Mouse (Mus musculus): Measurements from ENCODE around the gene Jun. TPM values are rescaled to one million over a fixed set of nuclear protein-coding genes. Genes with fewer than 3 reads are reported as not detected.

Jun gene
- polyA plus RNA-seq, 1 experiment from 2014 or later, result 7.6 TPM

- H3K27me3 ChIP-seq, result no peaks in the 10 kb centered on the region; the same call in 1 of the 2 replicates
- no peak overlapping the region for H3K27ac ChIP-seq (replicated peaks)
- H3K36me3 ChIP-seq (replicated peaks), result no peaks in the 10 kb centered on the region
- no peak overlapping the region for H3K4me2 ChIP-seq
- ATAC-seq (ENCODE audit: insufficient read depth), result no peak
- H3K4me3 ChIP-seq (replicated peaks), result no peak overlapping the region
- 55% methylated on average over 10 of the region's 10 CpGs for WGBS (ENCODE audit: insufficient replicate concordance)
- H3K4me1 ChIP-seq (replicated peaks), result peaks cover 10% of the 10 kb centered on the region; the same call in 1 of the 2 replicates
- H3K9ac ChIP-seq, result no peak overlapping the region
- H3K9me3 ChIP-seq (replicated peaks), result no peaks in the 10 kb centered on the region
These were observed 21.3 kb upstream of the Jun start for GRCm38 (mm10) chr4:95073214-95073750.

GRCm38 (mm10) chr4:95070407-95070806 is 18.4 kb upstream of the Jun start:
- WGBS (ENCODE audit: insufficient replicate concordance), result 34% methylated on average over 5 of the region's 5 CpGs
- no peak for ATAC-seq (ENCODE audit: insufficient read depth)
- Histone ChIP-seq H3K27ac (replicated peaks) (no peak overlapping the region), H3K27me3 (no peaks in the 10 kb centered on the region), H3K36me3 (replicated peaks) (no peaks in the 10 kb centered on the region), H3K9me3 (replicated peaks) (no peaks in the 10 kb centered on the region), H3K4me2 (no peak overlapping the region), H3K4me3 (replicated peaks) (no peak overlapping the region), H3K4me1 (replicated peaks) (0 out of 2 replicates have a peak, but pooled peaks cover 2% of the 10 kb centered on the region), H3K9ac (no peak overlapping the region)

GRCm38 (mm10) chr4:95068045-95068948 is 16.3 kb upstream of the Jun start:
- H3K27me3 ChIP-seq, result no peaks in the 10 kb centered on the region
- H3K4me1 ChIP-seq (replicated peaks), result no peaks in the 10 kb centered on the region
- H3K9ac ChIP-seq, result no peak overlapping the region
- no peak for ATAC-seq (ENCODE audit: insufficient read depth)
- WGBS (ENCODE audit: insufficient replicate concordance), result 59% methylated on average over 8 of the region's 8 CpGs
- H3K4me3 ChIP-seq (replicated peaks), result no peak overlapping the region
- H3K36me3 ChIP-seq (replicated peaks), result no peaks in the 10 kb centered on the region
- no peak overlapping the region for H3K27ac ChIP-seq (replicated peaks)
- no peaks in the 10 kb centered on the region for H3K9me3 ChIP-seq (replicated peaks)
- H3K4me2 ChIP-seq, result no peak overlapping the region

- H3K4me3 ChIP-seq (replicated peaks), result no peak overlapping the region
- H3K36me3 ChIP-seq (replicated peaks), result no peaks in the 10 kb centered on the region
- H3K9ac ChIP-seq, result no peak overlapping the region
- H3K4me2 ChIP-seq, result no peak overlapping the region
- ATAC-seq (ENCODE audit: insufficient read depth), result no peak
- no peak overlapping the region for H3K27ac ChIP-seq (replicated peaks)
- H3K4me1 ChIP-seq (replicated peaks), result no peaks in the 10 kb centered on the region
- H3K9me3 ChIP-seq (replicated peaks), result no peaks in the 10 kb centered on the region
- 62% methylated on average over 2 of the region's 2 CpGs for WGBS (ENCODE audit: insufficient replicate concordance)
- no peaks in the 10 kb centered on the region for H3K27me3 ChIP-seq
These were observed 11.7 kb upstream of the Jun start for GRCm38 (mm10) chr4:95063609-95064210.

- Histone ChIP-seq H3K9ac (no peak overlapping the region), H3K4me1 (replicated peaks) (no peaks in the 10 kb centered on the region), H3K4me2 (no peak overlapping the region), H3K27me3 (no peaks in the 10 kb centered on the region), H3K9me3 (replicated peaks) (no peaks in the 10 kb centered on the region), H3K36me3 (replicated peaks) (no peaks in the 10 kb centered on the region), H3K27ac (replicated peaks) (no peak overlapping the region), H3K4me3 (replicated peaks) (no peak overlapping the region)
- no peak for ATAC-seq (ENCODE audit: insufficient read depth)
- WGBS (ENCODE audit: insufficient replicate concordance), result 52% methylated on average over 9 of the region's 9 CpGs
These were observed 10.9 kb upstream of the Jun start for GRCm38 (mm10) chr4:95062873-95063272.

GRCm38 (mm10) chr4:95057264-95057663 is 5.2 kb upstream of the Jun start:
- 59% methylated on average over 4 of the region's 4 CpGs for WGBS (ENCODE audit: insufficient replicate concordance)

GRCm38 (mm10) chr4:95055276-95055675 is 3.3 kb upstream of the Jun start:
- no peak overlapping the region for H3K27ac ChIP-seq (replicated peaks)
- H3K36me3 ChIP-seq (replicated peaks), result no peaks in the 10 kb centered on the region
- ATAC-seq (ENCODE audit: insufficient read depth), result no peak
- H3K4me2 ChIP-seq, result no peak overlapping the region
- peaks cover 52% of the 10 kb centered on the region for H3K27me3 ChIP-seq
- H3K9me3 ChIP-seq (replicated peaks), result no peaks in the 10 kb centered on the region
- no peak overlapping the region for H3K9ac ChIP-seq
- peaks cover 22% of the 10 kb centered on the region for H3K4me1 ChIP-seq (replicated peaks)
- H3K4me3 ChIP-seq (replicated peaks), result no peak overlapping the region
- WGBS (ENCODE audit: insufficient replicate concordance), result 22% methylated on average over 1 of the region's 1 CpGs

More at GRCm38 (mm10) chr4:95057264-95057663, 5.2 kb upstream of the Jun start:
- Histone ChIP-seq H3K27me3 (peaks cover 32% of the 10 kb centered on the region), H3K36me3 (replicated peaks) (no peaks in the 10 kb centered on the region), H3K4me2 (no peak overlapping the region), H3K4me1 (replicated peaks) (peaks cover 6% of the 10 kb centered on the region), H3K27ac (replicated peaks) (no peak overlapping the region), H3K9ac (no peak overlapping the region), H3K9me3 (replicated peaks) (no peaks in the 10 kb centered on the region), H3K4me3 (replicated peaks) (no peak overlapping the region)
- no peak for ATAC-seq (ENCODE audit: insufficient read depth)

- Histone ChIP-seq H3K4me2 (no peak overlapping the region), H3K9ac (no peak overlapping the region), H3K4me1 (replicated peaks) (peaks cover 24% of the 10 kb centered on the region), H3K9me3 (replicated peaks) (no peaks in the 10 kb centered on the region), H3K27ac (replicated peaks) (no peak overlapping the region), H3K4me3 (replicated peaks) (no peak overlapping the region), H3K27me3 (peaks cover 61% of the 10 kb centered on the region), H3K36me3 (replicated peaks) (no peaks in the 10 kb centered on the region)
- no peak for ATAC-seq (ENCODE audit: insufficient read depth)
- WGBS (ENCODE audit: insufficient replicate concordance), result 19% methylated on average over 4 of the region's 4 CpGs
These were observed 2.3 kb upstream of the Jun start for GRCm38 (mm10) chr4:95054336-95054735.

- H3K9me3 ChIP-seq (replicated peaks), result no peaks in the 10 kb centered on the region
- peaks cover 67% of the 10 kb centered on the region for H3K27me3 ChIP-seq
- ATAC-seq (ENCODE audit: insufficient read depth), result no peak
- no peaks in the 10 kb centered on the region for H3K36me3 ChIP-seq (replicated peaks)
- peak overlapping the region; percentile 66; the same call in 1 of the 2 replicates for H3K9ac ChIP-seq
- peak overlapping the region; percentile 82 for H3K4me2 ChIP-seq
- H3K27ac ChIP-seq (replicated peaks), result 0 out of 2 replicates have a peak overlapping the region, but pooled peaks have one; percentile 85
- peaks cover 24% of the 10 kb centered on the region for H3K4me1 ChIP-seq (replicated peaks)
- 1% methylated on average over 6 of the region's 6 CpGs for WGBS (ENCODE audit: insufficient replicate concordance)
- peak overlapping the region; percentile 62 for H3K4me3 ChIP-seq (replicated peaks)
These were observed 1.7 kb upstream of the Jun start for GRCm38 (mm10) chr4:95053791-95054117.

- peak overlapping the region; percentile 85 for H3K27ac ChIP-seq (replicated peaks)
- H3K9ac ChIP-seq, result peak overlapping the region; percentile 66
- H3K9me3 ChIP-seq (replicated peaks), result no peaks in the 10 kb centered on the region
- H3K4me3 ChIP-seq (replicated peaks), result peak overlapping the region; percentile 62
- H3K4me2 ChIP-seq, result peak overlapping the region; percentile 82
- H3K36me3 ChIP-seq (replicated peaks), result no peaks in the 10 kb centered on the region
- WGBS (ENCODE audit: insufficient replicate concordance), result under 1% methylated on average over 29 of the region's 29 CpGs
- peak; percentile 27 for ATAC-seq (ENCODE audit: insufficient read depth)
- peaks cover 72% of the 10 kb centered on the region for H3K27me3 ChIP-seq
- H3K4me1 ChIP-seq (replicated peaks), result peaks cover 24% of the 10 kb centered on the region
These were observed 1.2 kb upstream of the Jun start for GRCm38 (mm10) chr4:95053041-95053790.
